Mouse (Mus musculus) lung, postnatal 0 days (tissue): Measurements from ENCODE around the gene Shroom3.

Experiments used
- CTCF ChIP-seq: IDR thresholded peaks from 2 replicates; pipeline ENCODE4 v1.5.1; 2016; ENCODE audit warnings: antibody characterized with exemption, mild to moderate bottlenecking
- EP300 ChIP-seq: IDR thresholded peaks from 2 replicates; pipeline ENCODE4 v1.6.1; 2016; ENCODE audit warnings: antibody characterized with exemption, mild to moderate bottlenecking, control low read depth

DNA sequence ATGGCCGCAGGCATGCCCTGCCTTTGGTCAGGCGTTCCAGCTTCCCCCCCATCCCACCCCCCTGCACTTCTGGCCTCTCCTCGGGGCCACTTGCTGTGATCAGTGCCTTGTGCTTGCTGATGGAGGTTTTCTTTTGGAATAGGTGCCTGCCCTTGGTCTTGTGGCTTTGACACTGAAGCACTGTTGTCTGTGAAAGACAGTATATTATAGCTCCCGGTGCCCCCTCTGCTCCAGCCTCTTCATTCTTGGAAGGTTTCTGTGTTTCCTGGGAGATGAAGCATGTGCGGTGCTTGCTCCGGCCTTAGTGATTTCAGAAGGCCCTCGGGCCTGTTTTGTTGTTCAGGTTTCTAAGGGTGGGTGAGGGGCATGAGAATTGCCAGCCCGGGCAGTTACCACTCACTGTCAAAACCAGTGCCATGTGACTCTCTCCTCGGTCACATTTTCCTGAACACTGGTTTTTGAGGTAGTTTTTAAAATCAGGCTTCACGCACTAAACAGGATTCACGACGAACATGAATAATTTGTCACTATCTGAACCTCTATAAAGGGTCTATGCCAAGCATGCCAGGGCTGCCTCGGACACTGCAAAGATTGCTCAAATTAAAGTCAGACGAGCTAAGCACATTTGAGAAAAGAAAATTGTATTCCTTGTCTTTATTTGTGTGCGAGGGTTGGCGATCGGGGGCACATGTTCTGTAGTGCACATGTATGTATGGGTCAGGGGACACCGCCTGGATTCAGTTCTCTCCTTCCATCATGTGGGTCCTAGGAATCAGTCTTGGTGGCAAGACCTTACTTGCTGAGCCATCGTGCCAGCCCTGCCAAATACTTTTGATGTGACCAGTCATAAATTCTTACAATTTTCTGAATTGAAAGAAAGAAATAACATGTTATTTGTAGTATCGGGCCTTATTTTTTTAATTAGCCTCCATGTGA, 160.9 kb downstream of the Shroom3 start:
- TF ChIP-seq CTCF (no peak), EP300 (no peak)
